ENCODE assay signal across 20 mouse cellular contexts in the genomic region with DNA sequence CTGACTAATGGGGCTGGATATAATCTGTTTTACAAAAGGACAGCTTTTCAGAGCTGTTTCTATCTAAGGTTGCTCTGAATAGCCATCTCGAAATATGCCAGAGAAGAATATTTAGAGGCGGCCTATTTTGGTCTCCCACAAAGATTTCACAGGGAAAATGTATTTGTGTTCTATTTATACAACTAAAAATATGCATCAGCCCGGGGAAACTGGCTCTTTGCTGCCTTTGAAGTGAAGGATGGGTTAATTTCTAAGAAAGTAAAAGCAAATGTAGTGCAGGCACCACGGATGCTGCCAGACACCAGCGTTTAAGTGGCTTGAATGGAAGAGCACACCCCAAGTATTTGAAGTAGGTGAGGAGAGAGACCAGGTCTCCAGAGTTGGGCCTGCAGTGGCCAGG. TPM values are rescaled to one million over a fixed set of nuclear protein-coding genes. Genes with fewer than 3 reads are reported as not detected.
DNase-seq lines count a peak whose midpoint lies in the region; ATAC-seq and TF ChIP-seq lines count a peak whose summit lies in the region.
"Had no signal": no experiment of that assay in that cellular context is flagged by ENCODE, and none has a peak within 500 bp of the region (broad histone marks: within the 10 kb centered on the region; RNA-seq: fewer than 3 reads in every experiment).

No protein-coding gene starts in this region.

- H3K36me3 ChIP-seq in forebrain, postnatal 0 days (ENCODE audit: insufficient read depth) = no peaks in the 10 kb centered on the region
- no peaks in the 10 kb centered on the region for H3K36me3 ChIP-seq in forebrain, embryonic 13.5 days (ENCODE audit: poor library complexity, severe bottlenecking)
- H3K36me3 ChIP-seq in hindbrain, postnatal 0 days (ENCODE audit: insufficient read depth, low read length) = no peaks in the 10 kb centered on the region
- H3K36me3 ChIP-seq: embryonic facial prominence, embryonic 10.5 days; hindbrain, embryonic 15.5 days had no signal

- H3K9ac ChIP-seq in forebrain, postnatal 0 days = no peak overlapping the region
- no peak overlapping the region for H3K9ac ChIP-seq in forebrain, embryonic 13.5 days
- no peak overlapping the region for H3K9ac ChIP-seq in hindbrain, postnatal 0 days (replicated peaks; ENCODE audit: low read length)
- H3K9ac ChIP-seq: heart, embryonic 13.5 days; hindbrain, embryonic 15.5 days had no signal

- TF ChIP-seq CTCF in forebrain, postnatal 0 days (IDR thresholded peaks at IDR 0.05; ENCODE audit: low read depth) = no peak
- TF ChIP-seq CTCF in hindbrain, postnatal 0 days (IDR thresholded peaks at IDR 0.05; ENCODE audit: low read depth) = no peak

- H3K4me1 ChIP-seq in forebrain, postnatal 0 days (ENCODE audit: insufficient read depth) = no peaks in the 10 kb centered on the region
- no peaks in the 10 kb centered on the region for H3K4me1 ChIP-seq in forebrain, embryonic 13.5 days
- H3K4me1 ChIP-seq in hindbrain, postnatal 0 days (ENCODE audit: insufficient read depth, low read length) = no peaks in the 10 kb centered on the region
- H3K4me1 ChIP-seq: embryonic facial prominence, embryonic 10.5 days; heart, embryonic 13.5 days; hindbrain, embryonic 15.5 days had no signal

- no peak overlapping the region for H3K4me2 ChIP-seq in forebrain, postnatal 0 days (ENCODE audit: low read depth)
- no peak overlapping the region for H3K4me2 ChIP-seq in forebrain, embryonic 13.5 days
- no peak overlapping the region for H3K4me2 ChIP-seq in hindbrain, postnatal 0 days (ENCODE audit: low read depth, low read length)
- H3K4me2 ChIP-seq: heart, embryonic 13.5 days; hindbrain, embryonic 15.5 days had no signal

- intact Hi-C loops in left cerebral cortex, postnatal 14 days (cut with DNase I) = no loop called here
- intact Hi-C loops in left cerebral cortex, postnatal 4 days (cut with DNase I) = no loop called here

- peak; percentile 26 for DNase-seq in forebrain, postnatal 0 days
- DNase-seq in left cerebral cortex, postnatal 14 days (ENCODE audit: low spot score in 2 of 2) = peak; percentile 57 to 69
- DNase-seq in left cerebral cortex, postnatal 4 days = no peak
- DNase-seq in right cerebral cortex, postnatal 36 days (ENCODE audit: low spot score in 2 of 2) = peak; percentile 29 to 58
- no peak for DNase-seq in right cerebral cortex, postnatal 25 days
- DNase-seq in spleen, adult 12 weeks (ENCODE audit: low spot score) = no peak
- no peak for DNase-seq in hindbrain, postnatal 0 days (ENCODE audit: low spot score)
- DNase-seq: adrenal gland, postnatal 10 days; cerebellum, adult 18-20 months; cerebellum, adult 9-11 months; cerebellum, postnatal 36 days; gastrocnemius, postnatal 36 days; heart, adult 11 months; heart, postnatal 36 days had no signal

- H3K9me3 ChIP-seq in forebrain, postnatal 0 days (ENCODE audit: low read length) = no peaks in the 10 kb centered on the region
- H3K9me3 ChIP-seq in forebrain, embryonic 13.5 days (replicated peaks) = peaks cover 5% of the 10 kb centered on the region; the same call in 1 of the 2 replicates
- H3K9me3 ChIP-seq in hindbrain, postnatal 0 days (ENCODE audit: low read length) = no peaks in the 10 kb centered on the region
- H3K9me3 ChIP-seq: heart, embryonic 13.5 days; hindbrain, embryonic 15.5 days had no signal

- 62% methylated on average over 5 of the region's 5 CpGs for WGBS in forebrain, postnatal 0 days
- 84% methylated on average over 5 of the region's 5 CpGs for WGBS in forebrain, embryonic 13.5 days
- WGBS in hindbrain, postnatal 0 days = 79% methylated on average over 5 of the region's 5 CpGs

- no peak overlapping the region for H3K4me3 ChIP-seq in forebrain, postnatal 0 days (ENCODE audit: low read depth, low read length)
- H3K4me3 ChIP-seq in forebrain, embryonic 13.5 days = no peak overlapping the region
- no peak overlapping the region for H3K4me3 ChIP-seq in hindbrain, postnatal 0 days (ENCODE audit: low read length)
- H3K4me3 ChIP-seq: embryonic facial prominence, embryonic 10.5 days; heart, embryonic 13.5 days; hindbrain, embryonic 15.5 days had no signal

- no peak for ATAC-seq in forebrain, postnatal 0 days
- ATAC-seq in forebrain, embryonic 13.5 days = no peak
- ATAC-seq in hindbrain, postnatal 0 days = no peak
- ATAC-seq: forebrain, embryonic 14.5 days; inflammation-experienced regulatory T-cells, adult 6 months had no signal

- no peak overlapping the region for H3K27ac ChIP-seq in forebrain, postnatal 0 days (ENCODE audit: low read depth, low read length)
- no peak overlapping the region for H3K27ac ChIP-seq in forebrain, embryonic 13.5 days
- no peak overlapping the region for H3K27ac ChIP-seq in hindbrain, postnatal 0 days
- H3K27ac ChIP-seq: embryonic facial prominence, embryonic 10.5 days; heart, embryonic 13.5 days; hindbrain, embryonic 15.5 days had no signal

- no peaks in the 10 kb centered on the region for H3K27me3 ChIP-seq in forebrain, postnatal 0 days (ENCODE audit: insufficient read depth, low read length)
- no peaks in the 10 kb centered on the region for H3K27me3 ChIP-seq in forebrain, embryonic 13.5 days
- H3K27me3 ChIP-seq in hindbrain, postnatal 0 days (ENCODE audit: insufficient read depth, low read length) = no peaks in the 10 kb centered on the region
- H3K27me3 ChIP-seq: heart, embryonic 13.5 days; hindbrain, embryonic 15.5 days had no signal

RNA-seq across cellular contexts. Expression of gene Inpp5d, which starts 59.0 kb away (rescaled TPM):
- 4.5 and 25.4 TPM in 2 replicates for total RNA-seq in forebrain, postnatal 0 days (2014; rRNA removed)
- 2.7 and 3.0 TPM in 2 replicates for polyA plus RNA-seq in forebrain, postnatal 0 days (2015; fragmentation: Nextera tagmentation; extraction: Ambion mirVana)
- 3.2 and 3.5 TPM in 2 replicates for polyA plus RNA-seq in forebrain, embryonic 13.5 days (2015; fragmentation: Nextera tagmentation; extraction: Ambion mirVana)
- total RNA-seq in left cerebral cortex, postnatal 14 days (2021) = 10 to 100 TPM; 21.7 to 22.1 TPM
- 10 to 100 TPM; 10.2 to 10.7 TPM for total RNA-seq in left cerebral cortex, postnatal 4 days (2021)
- total RNA-seq in hindbrain, postnatal 0 days (2014; rRNA removed) = 7.4 and 20.1 TPM in 2 replicates
- 2.1 and 2.3 TPM in 2 replicates for polyA plus RNA-seq in hindbrain, postnatal 0 days (2015; fragmentation: Nextera tagmentation; extraction: Ambion mirVana)

Comparison
In these comparisons a context has a peak if more than half of its experiments do, and no peak if none do; other contexts are left out.
1. DNase-seq: peak in forebrain, postnatal 0 days (single experiment), left cerebral cortex, postnatal 14 days (2 of 2) and right cerebral cortex, postnatal 36 days (2 of 2); none in left cerebral cortex, postnatal 4 days (single experiment), right cerebral cortex, postnatal 25 days (single experiment), spleen, adult 12 weeks (single experiment) and hindbrain, postnatal 0 days (single experiment).